ENCODE assay signal across 8 mouse cellular contexts in the genomic region with DNA sequence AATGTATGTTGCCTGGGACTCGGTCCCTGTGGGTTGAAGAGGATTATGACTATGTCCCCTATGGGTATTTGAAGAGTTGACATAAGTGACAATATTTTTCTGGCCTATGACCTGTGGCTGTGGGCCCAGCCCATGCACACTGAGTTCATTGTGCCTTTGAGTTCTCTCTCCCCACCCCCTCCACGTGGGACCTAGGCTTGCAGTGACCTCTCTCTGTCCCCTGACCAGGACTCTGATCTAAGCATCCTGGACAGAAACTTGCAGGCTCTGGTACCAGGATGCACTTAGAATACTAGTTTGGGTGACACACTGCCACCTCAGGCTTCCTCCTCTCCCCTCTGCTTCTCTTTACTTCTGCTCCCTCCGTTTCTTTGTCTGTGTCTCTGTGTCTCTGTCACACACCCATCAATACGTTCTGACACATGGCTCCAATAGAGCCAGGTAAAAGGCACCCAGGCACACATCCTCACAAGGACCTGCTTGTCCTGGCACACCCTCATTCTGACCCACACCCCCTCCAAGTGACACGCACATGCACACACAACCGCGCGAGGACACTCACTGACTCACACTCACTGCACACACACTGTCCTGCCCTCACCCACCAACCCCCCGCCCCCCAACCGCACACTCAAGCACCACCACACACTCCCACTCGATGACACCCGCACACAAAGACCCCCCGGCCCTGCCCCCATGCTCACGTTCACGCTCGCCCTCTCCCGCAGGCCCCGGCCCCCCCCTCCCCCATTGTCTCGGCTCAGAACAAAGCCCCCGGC. TPM values are rescaled to one million over a fixed set of nuclear protein-coding genes. Genes with fewer than 3 reads are reported as not detected.
DNase-seq lines count a peak whose midpoint lies in the region; ATAC-seq and TF ChIP-seq lines count a peak whose summit lies in the region.

No protein-coding gene starts in this region.

- ATAC-seq in granulocyte monocyte progenitor cell, adult 5-6 weeks (replicated peaks; ENCODE audit: poor library complexity, severe bottlenecking), result peak; percentile 39
- ATAC-seq in megakaryocyte progenitor cell, adult 5-6 weeks (replicated peaks; ENCODE audit: poor library complexity), result peak; percentile 32

- no peaks in the 10 kb centered on the region for H3K36me3 ChIP-seq in E14TG2a.4 (ENCODE audit: insufficient read depth, low read length)

- 0 out of 2 replicates have a peak, but pooled peaks cover 3% of the 10 kb centered on the region for H3K9me3 ChIP-seq in E14TG2a.4 (ENCODE audit: low read length)

- H3K4me3 ChIP-seq in E14TG2a.4 (replicated peaks; ENCODE audit: low read length), result peak overlapping the region; percentile 78

- H3K27me3 ChIP-seq in E14TG2a.4 (ENCODE audit: insufficient read depth, low read length), result peaks cover 94% of the 10 kb centered on the region

- peaks cover 5% of the 10 kb centered on the region for H3K4me1 ChIP-seq in E14TG2a.4 (replicated peaks; ENCODE audit: low read depth, low read length)

- peak; percentile 37 to 52 for DNase-seq in cerebellum, postnatal 14 days
- no peak for DNase-seq in cerebellum, adult 8-10 months
- DNase-seq in thymus, postnatal 10 days (ENCODE audit: low spot score in 2 of 2), result no peak
- no peak for DNase-seq in adrenal gland, adult 8-10 months
- DNase-seq in right cerebral cortex, postnatal 36 days (ENCODE audit: low spot score in 2 of 2), result no peak

- TF ChIP-seq CTCF in E14TG2a.4 (conservative IDR thresholded peaks at IDR 0.05; ENCODE audit: low read length), result no peak

RNA-seq across cellular contexts. Expression of gene Dchs1, which starts 0.8 kb away (rescaled TPM):
- not detected in 2 replicates for total RNA-seq in granulocyte monocyte progenitor cell, adult 5-6 weeks (2014; fragmentation: Nextera tagmentation)
- not detected in 2 replicates for total RNA-seq in granulocyte monocyte progenitor cell, adult 5-6 weeks (2017)
- 0.07 TPM in 1 of 2 replicates, not detected in the other for total RNA-seq in megakaryocyte progenitor cell, adult 5-6 weeks (2015)
- total RNA-seq in megakaryocyte progenitor cell, adult 5-6 weeks (2017), result not detected in 2 replicates
- total RNA-seq in adrenal gland, adult 8-10 months (2022), result 1 to 10 TPM; 7.4 to 9.8 (median 8.7) TPM

RNA-seq across cellular contexts. Expression of gene Mrpl17, which starts 24.2 kb away (rescaled TPM):
- total RNA-seq in granulocyte monocyte progenitor cell, adult 5-6 weeks (2014; fragmentation: Nextera tagmentation), result 133 and 143 TPM in 2 replicates
- total RNA-seq in granulocyte monocyte progenitor cell, adult 5-6 weeks (2017), result 62.2 and 81.9 TPM in 2 replicates
- total RNA-seq in megakaryocyte progenitor cell, adult 5-6 weeks (2015), result 124 and 152 TPM in 2 replicates
- 69.0 and 86.6 TPM in 2 replicates for total RNA-seq in megakaryocyte progenitor cell, adult 5-6 weeks (2017)
- total RNA-seq in adrenal gland, adult 8-10 months (2022), result 100 to 1,000 TPM; 157 to 184 (median 171) TPM

RNA-seq across cellular contexts. Expression of gene Tpp1, which starts 34.7 kb away (rescaled TPM):
- total RNA-seq in granulocyte monocyte progenitor cell, adult 5-6 weeks (2014; fragmentation: Nextera tagmentation), result 46.8 and 52.4 TPM in 2 replicates
- 18.5 and 26.1 TPM in 2 replicates for total RNA-seq in granulocyte monocyte progenitor cell, adult 5-6 weeks (2017)
- total RNA-seq in megakaryocyte progenitor cell, adult 5-6 weeks (2015), result 64.8 and 73.5 TPM in 2 replicates
- 14.3 and 22.2 TPM in 2 replicates for total RNA-seq in megakaryocyte progenitor cell, adult 5-6 weeks (2017)
- total RNA-seq in adrenal gland, adult 8-10 months (2022), result 100 to 1,000 TPM; 121 to 139 (median 132) TPM

RNA-seq across cellular contexts. Expression of gene Taf10, which starts 42.5 kb away (rescaled TPM):
- total RNA-seq in granulocyte monocyte progenitor cell, adult 5-6 weeks (2014; fragmentation: Nextera tagmentation), result 221 and 237 TPM in 2 replicates
- 207 and 251 TPM in 2 replicates for total RNA-seq in granulocyte monocyte progenitor cell, adult 5-6 weeks (2017)
- 301 and 304 TPM in 2 replicates for total RNA-seq in megakaryocyte progenitor cell, adult 5-6 weeks (2015)
- total RNA-seq in megakaryocyte progenitor cell, adult 5-6 weeks (2017), result 136 and 141 TPM in 2 replicates
- 100 to 1,000 TPM; 198 to 224 (median 207) TPM for total RNA-seq in adrenal gland, adult 8-10 months (2022)

RNA-seq across cellular contexts. Expression of gene Rrp8, which starts 49.5 kb away (rescaled TPM):
- 35.7 and 68.6 TPM in 2 replicates for total RNA-seq in granulocyte monocyte progenitor cell, adult 5-6 weeks (2014; fragmentation: Nextera tagmentation)
- total RNA-seq in granulocyte monocyte progenitor cell, adult 5-6 weeks (2017), result 35.7 and 40.9 TPM in 2 replicates
- 26.4 and 30.4 TPM in 2 replicates for total RNA-seq in megakaryocyte progenitor cell, adult 5-6 weeks (2015)
- total RNA-seq in megakaryocyte progenitor cell, adult 5-6 weeks (2017), result 39.8 and 48.9 TPM in 2 replicates
- 10 to 100 TPM; 18.3 to 29.6 (median 22.0) TPM for total RNA-seq in adrenal gland, adult 8-10 months (2022)

Comparison
In these comparisons a context has a peak if more than half of its experiments do, and no peak if none do; other contexts are left out.
1. DNase-seq: peak in cerebellum, postnatal 14 days (2 of 2); none in cerebellum, adult 8-10 months (single experiment), thymus, postnatal 10 days (0 of 2), adrenal gland, adult 8-10 months (single experiment) and right cerebral cortex, postnatal 36 days (0 of 2).
2. RNA of gene Dchs1, which starts 0.8 kb away (total RNA-seq): 7.4 to 9.8 TPM in adrenal gland, adult 8-10 months; 0.07 TPM in megakaryocyte progenitor cell, adult 5-6 weeks and not detected in granulocyte monocyte progenitor cell, adult 5-6 weeks; every median in the first group is over 4 times any median in the second.